Mouse (Mus musculus) common myeloid progenitor, adult 5-6 weeks (primary cell): ENCODE data around the gene Casp3. TPM values are rescaled to one million over a fixed set of nuclear protein-coding genes. Genes with fewer than 3 reads are reported as not detected.
A peak's percentile ranks its signal among the peaks of the same experiment; 100 is the strongest.

Source experiments
- ATAC-seq: replicated peaks from 2 replicates; pipeline ENCODE4 v1.8.0; 2016; ENCODE audit warnings: low read depth, mild to moderate bottlenecking, moderate TSS enrichment, inconsistent platforms; ENCODE audit not compliant: poor library complexity, severe bottlenecking
- total RNA-seq: library from RNA; stranded (forward); fragments of 200-1000, 187-1606 nt; gene quantifications from 2 replicates; pipeline ENCODE4 v1.2.3, GENCODE M21; 2017

The Casp3 gene
- total RNA-seq, 1 experiment from 2014 or later = 192 TPM

- ATAC-seq = peak; percentile 77
Observed at GRCm38 (mm10) chr8:46651872-46652271, 34.8 kb downstream of the Casp3 start.

GRCm38 (mm10) chr8:46655919-46656318 is 38.8 kb downstream of the Casp3 start:
- ATAC-seq = no peak

GRCm38 (mm10) chr8:46671496-46671895 is 54.4 kb downstream of the Casp3 start:
- peak; percentile 63; the same call in 1 of the 2 replicates for ATAC-seq

- ATAC-seq = no peak
Observed at GRCm38 (mm10) chr8:46680671-46681365, 63.7 kb downstream of the Casp3 start.

GRCm38 (mm10) chr8:46686664-46687336 is 69.7 kb downstream of the Casp3 start:
- ATAC-seq = peak; percentile 100

Other genes with a start within 250 kb of the Casp3 start
- gene Acsl1, start 146.3 kb upstream of the Casp3 start, total RNA-seq = 70.3 and 103 TPM in 2 replicates
- gene Cenpu, start 65.3 kb upstream of the Casp3 start, total RNA-seq = 56.1 and 86.5 TPM in 2 replicates
- gene Primpol, start 79 bp upstream of the Casp3 start, total RNA-seq = 13.9 and 21.6 TPM in 2 replicates
- gene Irf2, start 122.4 kb downstream of the Casp3 start, total RNA-seq = 43.9 and 60.4 TPM in 2 replicates